Mouse (Mus musculus): ENCODE measurements around the gene Gm29427.

Gene Gm29427

GRCm38 (mm10) chr1:130715561-130716217 lies at the start of gene Gm29427:
Gene Gm29427 (minus strand): TSS chr1:130715799.
- peak; percentile 96 for DNase-seq

GRCm38 (mm10) chr1:130764027-130764461 lies 48.4 kb upstream of the Gm29427 start:
- DNase-seq, result no peak

GRCm38 (mm10) chr1:130762045-130762760 lies 46.6 kb upstream of the Gm29427 start:
- DNase-seq, result no peak

GRCm38 (mm10) chr1:130761597-130761996 lies 46.0 kb upstream of the Gm29427 start:
- DNase-seq, result no peak

- DNase-seq, result no peak
Observed at GRCm38 (mm10) chr1:130759689-130760088, 44.1 kb upstream of the Gm29427 start.

- no peak for DNase-seq
Observed at GRCm38 (mm10) chr1:130746819-130747218, 31.2 kb upstream of the Gm29427 start.

- no peak for DNase-seq
Observed at GRCm38 (mm10) chr1:130745591-130745990, 30.0 kb upstream of the Gm29427 start.

- DNase-seq, result no peak
Observed at GRCm38 (mm10) chr1:130744961-130745360, 29.4 kb upstream of the Gm29427 start.

- no peak for DNase-seq
Observed at GRCm38 (mm10) chr1:130744217-130744616, 28.6 kb upstream of the Gm29427 start.

GRCm38 (mm10) chr1:130743775-130744174 lies 28.2 kb upstream of the Gm29427 start:
- no peak for DNase-seq

- DNase-seq, result no peak
Observed at GRCm38 (mm10) chr1:130742201-130742600, 26.6 kb upstream of the Gm29427 start.

GRCm38 (mm10) chr1:130740781-130741720 lies 25.5 kb upstream of the Gm29427 start:
- DNase-seq, result peak; percentile 56

- DNase-seq, result no peak
Observed at GRCm38 (mm10) chr1:130740227-130740648, 24.6 kb upstream of the Gm29427 start.

GRCm38 (mm10) chr1:130739636-130740035 lies 24.0 kb upstream of the Gm29427 start:
- DNase-seq, result no peak

GRCm38 (mm10) chr1:130738551-130739106 lies 23.0 kb upstream of the Gm29427 start:
- no peak for DNase-seq

- no peak for DNase-seq
Observed at GRCm38 (mm10) chr1:130737916-130738315, 22.3 kb upstream of the Gm29427 start.

- DNase-seq, result no peak
Observed at GRCm38 (mm10) chr1:130737411-130737881, 21.8 kb upstream of the Gm29427 start.

- DNase-seq, result no peak
Observed at GRCm38 (mm10) chr1:130734852-130735251, 19.3 kb upstream of the Gm29427 start.

GRCm38 (mm10) chr1:130734452-130734851 lies 18.9 kb upstream of the Gm29427 start:
- DNase-seq, result no peak

- peak; percentile 19 for DNase-seq
Observed at GRCm38 (mm10) chr1:130733671-130734070, 18.1 kb upstream of the Gm29427 start.

- DNase-seq, result no peak
Observed at GRCm38 (mm10) chr1:130732706-130733658, 17.4 kb upstream of the Gm29427 start.

Data from right cerebral cortex, postnatal 25 days (tissue).